Mouse (Mus musculus) c-Kit-positive CD71-negative TER-119-negative erythroid progenitor cells, embryonic 14.5 days (primary cell): ENCODE results near the gene Ctdsp2.

Experiments
- DNase-seq: peaks from one replicate; pipeline ENCODE4 v3.0.0-alpha.2; 2013; ENCODE audit warnings: low read depth

Gene Ctdsp2

DNA sequence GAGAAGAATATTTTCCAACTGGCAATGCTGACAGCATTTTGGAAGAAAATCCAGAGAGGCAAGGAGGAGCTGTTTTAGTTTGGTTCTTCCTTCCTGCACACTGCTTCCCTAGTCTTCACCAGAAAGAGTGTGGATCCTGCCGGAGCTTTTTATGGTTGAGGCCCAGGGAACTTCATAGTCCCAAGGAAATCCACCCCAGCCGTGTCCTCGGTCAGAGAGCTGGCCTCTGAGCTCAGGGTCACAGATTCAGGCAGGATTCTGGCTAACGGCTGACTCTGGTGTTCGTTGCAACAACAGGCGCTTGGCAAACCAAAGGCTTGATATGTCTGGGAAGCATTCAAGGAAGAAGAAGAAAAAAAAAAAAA, 15.6 kb upstream of the Ctdsp2 start:
- DNase-seq = no peak

DNA sequence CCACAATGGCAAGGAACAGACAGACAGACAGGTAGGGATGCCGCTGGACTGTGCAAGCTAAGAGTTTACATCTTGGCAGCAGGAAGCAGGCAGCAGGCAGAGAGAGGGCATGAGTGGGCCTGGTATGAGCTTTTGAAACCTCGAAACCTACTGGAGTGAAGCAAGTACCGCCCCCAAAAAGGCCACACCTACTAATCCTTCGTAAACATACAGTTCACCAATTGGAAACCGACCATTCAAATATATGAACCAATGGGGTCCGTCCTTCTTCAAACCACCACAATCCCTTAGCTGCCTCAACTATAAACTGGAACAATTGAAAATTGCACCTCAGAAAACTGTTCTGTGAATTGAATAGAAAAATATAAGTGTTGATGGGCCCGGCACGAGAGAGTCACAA, 14.7 kb upstream of the Ctdsp2 start:
- no peak for DNase-seq

DNA sequence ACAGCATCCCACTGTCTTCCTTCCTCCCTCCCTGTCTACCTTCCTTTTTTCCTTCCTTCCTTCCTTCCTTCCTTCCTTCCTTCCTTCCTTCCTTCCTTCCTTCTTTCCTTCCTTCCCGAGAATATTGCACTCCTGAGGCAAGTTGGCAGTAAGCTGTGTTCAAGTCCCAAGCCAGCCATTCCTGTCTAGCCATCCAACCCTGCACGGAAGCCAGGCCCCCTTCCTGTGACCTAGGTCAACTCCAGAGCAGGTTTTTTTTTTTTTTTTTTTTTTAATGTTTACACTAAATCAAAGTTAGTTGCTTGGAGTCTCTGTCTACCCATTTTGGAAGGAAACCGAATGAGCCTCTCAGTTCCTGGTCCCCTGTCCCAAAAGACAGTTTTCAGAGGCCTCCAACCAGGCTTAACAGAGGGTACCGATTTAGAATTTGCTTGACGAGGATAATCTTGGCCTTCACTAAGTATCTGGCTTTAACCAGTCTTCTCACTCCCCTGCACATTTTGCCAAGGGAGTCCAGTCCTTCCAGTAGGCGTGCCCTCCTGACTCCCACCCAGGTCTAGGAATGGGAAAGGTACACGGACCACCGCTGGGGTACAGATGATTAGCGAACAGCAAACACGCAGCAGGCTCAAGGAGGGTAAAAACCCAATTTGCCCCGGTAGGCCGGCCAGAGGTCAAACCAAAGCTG, 7.0 kb upstream of the Ctdsp2 start:
- no peak for DNase-seq

DNA sequence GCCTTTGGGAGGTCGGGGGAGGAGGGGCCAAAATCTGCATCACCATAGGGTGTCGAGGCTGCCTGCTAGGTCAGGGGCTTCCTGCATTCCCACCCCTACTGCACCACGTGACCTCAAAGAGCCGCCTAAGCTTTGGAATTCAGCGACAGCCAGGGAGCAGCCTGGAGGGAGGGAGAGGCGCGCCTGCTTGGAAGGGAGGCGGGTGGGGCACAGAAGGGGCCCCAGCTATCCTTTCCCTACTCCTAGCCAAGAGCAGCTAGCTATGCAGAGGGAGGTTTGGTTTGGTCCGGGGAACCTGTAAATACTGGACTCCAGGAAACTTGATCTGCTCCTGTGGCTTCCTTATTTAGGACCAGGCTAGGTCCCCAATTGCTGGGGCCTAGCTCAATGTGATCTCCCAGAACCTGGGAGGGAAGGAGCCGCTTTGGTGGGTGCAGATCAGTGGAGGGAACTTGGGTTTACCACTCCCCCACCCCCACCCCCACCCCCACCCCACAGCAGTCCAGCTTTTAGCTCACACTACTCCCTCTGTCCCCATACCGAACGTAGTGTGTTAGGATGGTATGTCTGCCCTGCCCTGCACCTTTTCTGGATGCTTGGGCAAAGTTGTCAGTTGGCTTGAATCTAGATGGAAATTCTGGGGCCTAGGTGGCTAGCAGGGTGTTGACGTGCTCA, 6.3 kb upstream of the Ctdsp2 start:
- no peak for DNase-seq

DNA sequence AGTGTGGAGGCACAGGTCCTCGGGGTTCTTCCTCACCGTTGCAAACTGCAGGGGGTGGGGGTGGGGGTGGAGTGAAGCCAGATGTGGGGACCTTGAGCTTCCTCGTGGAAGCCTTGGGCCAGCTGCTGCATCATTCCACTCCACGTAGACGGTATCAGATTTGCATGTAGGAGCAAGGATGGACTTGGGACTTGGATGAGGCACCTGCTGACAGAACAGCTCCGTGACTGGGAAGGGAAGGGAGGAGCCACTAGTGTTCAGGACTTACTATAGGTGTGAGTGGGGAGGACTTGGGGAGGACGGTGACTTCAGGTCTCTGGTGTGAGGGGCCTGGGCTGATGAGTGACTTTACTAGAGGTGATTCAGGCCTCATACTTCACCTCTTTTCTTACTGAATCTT, 5.5 kb upstream of the Ctdsp2 start:
- DNase-seq = no peak

DNA sequence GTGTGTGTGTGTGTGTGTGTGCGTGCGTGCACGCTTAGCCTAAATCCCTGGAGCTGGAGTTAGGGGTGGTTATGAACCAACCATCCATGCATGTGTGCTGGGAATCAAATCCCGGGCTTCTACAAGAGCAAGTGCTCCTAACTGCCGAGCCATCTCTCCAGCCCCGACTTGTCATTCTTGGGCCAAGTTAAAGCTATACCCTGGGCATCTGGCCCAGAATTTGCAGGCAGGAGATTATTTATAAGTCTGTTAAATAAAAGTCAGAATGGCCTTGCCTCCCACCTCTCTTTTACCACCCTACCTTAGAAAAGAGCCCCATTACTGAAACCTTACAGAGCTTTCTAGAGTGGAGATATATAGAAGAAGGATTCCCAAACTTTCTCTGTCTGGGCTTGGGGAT, 2.8 kb upstream of the Ctdsp2 start:
- no peak for DNase-seq

DNA sequence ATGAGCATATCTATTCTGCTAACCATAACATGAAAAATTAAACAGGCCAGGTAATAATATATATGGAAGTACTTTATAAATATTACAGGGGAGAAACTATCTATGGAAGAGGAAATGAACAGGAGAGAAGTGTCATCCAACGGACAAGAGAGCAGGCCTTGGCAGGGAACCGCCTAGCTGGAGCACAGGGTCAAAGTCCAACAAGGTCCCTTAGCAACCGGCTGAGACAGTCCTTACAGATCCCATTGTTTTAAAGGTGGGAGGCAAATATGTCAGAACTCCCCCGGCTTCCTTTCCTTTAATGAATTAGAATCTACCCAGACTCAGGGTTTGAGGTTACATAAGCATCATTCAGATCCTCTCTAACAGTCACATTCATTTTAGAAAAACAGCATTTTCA, 1.4 kb upstream of the Ctdsp2 start:
- no peak for DNase-seq

DNA sequence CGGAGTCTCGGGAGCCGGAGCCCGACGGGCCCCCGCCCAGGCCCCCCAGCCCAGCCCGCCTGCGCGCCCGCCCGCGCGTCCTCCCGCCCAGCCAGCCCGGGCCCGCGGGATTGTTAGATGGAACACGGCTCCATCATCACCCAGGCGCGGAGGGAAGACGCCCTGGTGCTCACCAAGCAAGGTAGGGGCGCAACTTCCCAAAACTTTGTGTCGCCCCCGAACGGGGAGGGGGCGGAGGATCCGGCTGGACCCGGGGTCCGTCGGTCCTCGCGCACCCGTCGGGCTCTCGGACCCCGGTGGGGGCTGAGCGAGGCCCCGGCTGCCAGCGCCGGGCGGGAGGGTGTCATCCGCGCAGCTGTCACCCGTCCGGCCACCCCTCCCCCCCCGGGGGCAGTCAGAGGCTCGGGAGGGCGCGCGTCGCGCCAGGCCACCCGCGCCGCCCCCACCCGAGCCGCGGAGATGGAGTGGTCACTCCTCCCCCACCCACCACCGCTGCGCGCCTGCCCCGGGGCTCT, 661 bp downstream of the Ctdsp2 start:
- no peak for DNase-seq

DNA sequence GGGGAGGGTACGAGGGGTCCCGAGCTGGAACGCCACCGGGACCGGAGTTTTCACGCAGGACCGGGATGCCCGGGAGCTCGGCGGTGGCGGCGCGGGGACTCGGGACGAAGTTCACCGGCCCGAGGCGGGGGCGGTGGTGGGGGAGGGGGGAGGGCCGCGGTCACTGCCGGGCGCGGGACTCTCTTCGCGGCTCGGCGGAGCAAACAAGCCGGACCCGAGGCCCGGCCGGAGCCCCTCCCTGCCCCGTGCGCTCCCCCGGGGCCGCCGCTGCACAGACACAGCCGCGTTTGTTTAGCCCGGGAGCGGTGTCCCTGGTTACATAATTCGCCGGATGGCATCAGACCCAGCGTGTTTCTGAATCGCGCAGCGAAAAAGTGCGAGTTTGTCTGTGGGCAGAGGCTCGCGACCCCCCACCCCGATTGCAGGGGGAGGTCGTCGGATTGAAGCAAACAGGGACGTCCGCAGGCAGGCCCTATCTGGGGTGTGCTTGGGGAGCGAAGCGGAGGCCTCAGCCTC, 1.2 kb downstream of the Ctdsp2 start:
- no peak for DNase-seq

DNA sequence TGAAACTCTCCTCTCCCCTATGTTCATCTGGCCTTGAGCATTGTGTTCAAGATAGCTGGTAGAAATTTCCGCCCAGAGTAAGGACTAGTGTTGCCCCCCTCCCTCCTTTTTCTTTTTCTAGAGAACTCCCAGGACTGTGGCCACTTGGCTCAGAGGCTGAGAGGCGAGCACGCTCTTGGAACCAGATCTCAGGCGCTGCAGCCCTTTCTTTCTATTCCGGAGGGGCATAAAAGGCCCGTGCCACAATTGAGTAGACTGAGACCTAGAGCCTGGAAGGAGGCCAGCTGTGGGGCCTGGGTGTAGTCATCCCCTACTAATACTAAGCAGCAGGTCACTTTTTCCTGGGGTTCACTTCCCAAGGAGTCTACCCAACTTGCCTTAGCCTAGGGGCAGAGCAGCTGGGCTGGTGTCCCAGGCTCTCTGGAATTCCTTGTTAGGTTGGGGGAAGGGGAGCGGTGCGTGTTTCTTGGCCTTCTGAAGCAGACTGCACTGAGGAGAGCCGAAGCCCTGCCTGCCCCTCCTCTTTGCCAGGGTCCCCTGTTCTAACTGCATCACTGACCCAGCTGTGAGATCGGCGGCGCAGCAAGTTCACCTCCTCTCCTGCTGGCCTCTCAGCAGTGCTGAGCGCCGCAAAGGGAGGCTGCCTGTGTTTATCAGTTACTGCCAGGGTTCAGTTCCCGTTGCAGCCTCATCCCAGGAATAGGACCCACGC, 1.9 kb downstream of the Ctdsp2 start:
- DNase-seq = no peak

DNA sequence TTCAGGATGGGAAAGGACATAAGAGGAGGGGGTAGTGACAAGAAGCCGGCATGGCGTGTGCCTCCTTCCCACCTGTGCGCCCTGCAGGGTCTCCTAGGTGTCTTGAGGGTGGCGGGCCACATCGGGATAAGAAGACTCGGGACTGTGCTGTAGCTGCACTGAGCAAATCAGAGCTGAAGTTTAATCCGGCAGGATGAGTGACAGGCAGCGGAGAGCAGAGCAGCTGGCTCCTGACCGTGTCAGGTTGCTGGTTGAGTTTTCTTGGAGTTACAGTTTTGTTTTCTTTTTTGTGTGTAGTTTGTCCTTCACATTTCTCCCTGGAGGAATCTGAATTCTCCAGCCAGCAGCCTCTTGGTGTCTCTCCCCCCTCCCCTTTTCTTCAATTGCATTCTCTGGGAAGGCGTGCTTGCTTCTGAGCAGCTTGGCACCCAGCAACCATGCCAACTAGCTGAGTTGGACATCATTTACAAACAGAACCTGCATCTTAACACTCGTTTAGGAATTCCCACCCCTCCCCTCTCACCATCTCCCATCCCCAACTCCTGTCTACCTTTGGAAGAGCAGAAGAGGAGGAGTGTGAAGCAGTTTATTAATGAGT, 2.5 kb downstream of the Ctdsp2 start:
- no peak for DNase-seq

DNA sequence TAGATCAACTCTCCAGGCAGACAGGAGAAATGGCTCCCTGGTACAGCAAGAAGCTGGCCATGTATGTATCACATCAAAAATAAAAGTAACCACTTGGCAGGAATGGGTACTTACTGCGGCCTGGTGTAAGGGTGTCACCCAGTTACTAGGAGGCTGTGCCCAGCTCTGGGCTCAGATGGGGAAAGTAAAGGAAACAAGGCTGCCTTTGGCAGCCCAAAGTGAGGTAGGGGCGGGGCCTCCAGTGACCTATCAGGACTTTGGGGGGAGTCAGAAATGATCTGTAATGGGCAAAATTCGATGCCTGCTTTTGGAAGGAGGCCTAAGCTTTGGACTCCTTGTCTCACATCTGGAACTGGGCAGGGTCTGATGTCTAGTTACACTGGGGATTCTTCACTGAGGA, 3.2 kb downstream of the Ctdsp2 start:
- DNase-seq = no peak

DNA sequence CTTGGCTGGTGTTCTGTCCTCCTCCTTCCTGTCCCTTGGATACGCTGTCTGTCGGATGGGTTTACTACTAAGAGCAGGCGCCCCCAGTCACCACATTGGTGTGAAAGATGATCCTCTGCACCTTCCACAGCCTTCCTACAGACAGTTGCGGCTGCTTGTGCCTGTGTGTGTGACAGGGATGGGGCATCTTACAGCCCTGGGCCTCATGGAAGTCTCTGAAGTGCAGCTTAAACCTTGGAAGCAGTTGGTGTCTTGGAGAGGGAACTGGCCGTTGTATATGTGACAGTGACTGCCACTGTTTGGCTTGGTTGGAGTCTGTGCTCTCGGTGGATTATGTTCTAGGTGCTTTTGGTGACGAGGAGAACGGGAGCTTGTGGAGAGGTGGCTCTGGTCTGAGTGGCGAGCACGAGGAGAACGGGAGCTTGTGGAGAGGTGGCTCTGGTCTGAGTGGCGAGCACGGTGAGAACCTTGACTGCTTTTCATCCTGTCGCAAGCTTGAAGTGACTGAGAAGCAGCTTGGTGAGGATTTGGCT, 4.7 kb downstream of the Ctdsp2 start:
- no peak for DNase-seq

DNA sequence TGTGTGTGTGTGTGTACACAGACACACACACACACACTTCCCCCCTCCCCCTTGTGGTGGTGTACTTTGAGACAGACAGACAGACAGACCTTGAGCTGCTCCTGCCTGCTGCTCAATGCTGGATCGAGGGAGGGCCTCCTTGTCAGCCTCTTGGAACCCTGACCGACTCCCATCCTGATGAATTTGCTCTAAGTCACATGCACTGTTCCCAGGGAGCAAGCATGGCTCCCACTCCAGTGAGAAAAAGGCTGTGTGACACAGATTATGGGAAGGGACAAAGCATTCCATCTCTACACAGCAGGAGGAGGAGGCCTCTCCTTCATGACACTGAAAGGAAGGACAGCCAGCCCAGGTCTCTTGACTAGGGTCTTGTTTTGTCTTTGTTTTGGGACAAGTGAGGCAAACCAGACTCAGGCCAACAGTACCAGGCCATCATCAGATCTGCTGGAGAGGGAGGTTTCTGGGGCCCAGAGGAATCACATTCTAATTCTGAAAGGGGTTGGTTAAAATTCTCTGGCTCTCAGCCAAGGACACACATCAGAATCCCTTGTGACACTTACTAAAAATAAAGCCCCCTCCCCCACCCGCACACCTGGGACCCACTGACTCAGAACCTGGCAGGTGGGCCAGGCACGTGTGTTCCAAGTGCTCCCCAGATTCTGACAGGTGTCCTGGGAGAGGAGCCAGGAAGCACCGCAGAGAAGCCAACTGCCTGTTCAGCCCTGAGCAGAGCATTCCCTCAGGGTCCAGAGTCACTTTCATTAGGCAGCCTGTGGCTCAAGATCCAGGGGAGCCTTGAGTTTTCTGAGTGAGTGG, 5.9 kb downstream of the Ctdsp2 start:
- no peak for DNase-seq

DNA sequence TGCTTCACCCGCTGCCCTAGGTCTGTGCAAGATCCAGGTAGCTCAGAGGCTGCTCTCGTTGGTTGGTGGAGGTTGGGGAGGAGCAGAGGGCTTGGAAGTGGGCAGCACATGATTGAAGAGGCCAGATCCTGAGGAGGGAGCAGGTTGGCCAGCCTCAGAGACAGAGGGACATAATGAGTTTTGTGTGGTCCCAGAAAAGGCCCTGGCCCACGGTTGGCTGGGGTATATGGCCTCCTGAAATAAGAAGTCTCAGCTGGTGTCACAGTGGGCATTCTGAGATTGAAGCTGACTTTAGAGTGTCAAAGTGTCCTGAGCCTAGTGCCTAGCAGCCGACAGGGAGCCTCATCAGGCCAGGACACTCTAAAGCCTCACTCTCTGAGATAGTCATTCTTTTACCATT, 6.6 kb downstream of the Ctdsp2 start:
- no peak for DNase-seq

DNA sequence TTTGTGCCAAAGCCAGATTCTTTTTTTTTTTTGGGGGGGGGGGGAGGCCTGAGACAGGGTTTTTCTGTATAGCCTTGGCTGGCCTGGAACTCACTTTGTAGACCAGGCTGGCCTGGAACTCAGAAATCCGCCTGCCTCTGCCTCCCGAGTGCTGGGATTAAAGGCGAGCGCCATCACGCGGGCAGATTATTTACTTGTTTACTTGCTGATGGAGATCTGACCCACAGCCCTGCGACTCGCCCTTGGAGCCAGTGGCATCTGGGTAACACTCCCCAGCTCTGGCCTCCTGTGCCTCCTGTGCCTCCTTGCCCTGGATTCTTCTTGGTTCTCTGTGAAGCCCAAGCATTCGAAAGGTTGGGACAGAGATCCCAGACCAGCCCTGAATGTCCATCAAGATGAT, 7.1 kb downstream of the Ctdsp2 start:
- no peak for DNase-seq

DNA sequence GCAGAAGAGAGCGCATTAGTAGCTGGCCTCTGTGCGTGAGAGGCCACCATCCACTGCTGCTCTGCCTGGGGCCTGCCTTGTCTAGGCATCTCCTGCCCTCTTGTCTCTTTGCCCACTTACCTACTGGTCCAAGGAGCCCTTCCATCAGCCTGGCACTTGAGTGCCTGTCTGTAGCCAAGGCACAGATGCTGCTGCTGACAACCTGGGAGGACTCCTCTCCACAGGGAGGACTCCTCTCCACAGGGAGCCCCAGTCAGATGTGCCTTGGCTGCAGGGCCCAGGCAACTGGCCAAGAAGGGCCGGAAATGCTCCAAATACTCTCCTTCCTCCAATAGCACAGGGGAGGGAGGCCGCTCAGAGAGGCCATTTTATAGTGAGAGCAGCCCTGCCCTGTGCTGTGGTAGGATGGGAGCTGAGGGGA, 8.0 kb downstream of the Ctdsp2 start:
- DNase-seq = no peak

DNA sequence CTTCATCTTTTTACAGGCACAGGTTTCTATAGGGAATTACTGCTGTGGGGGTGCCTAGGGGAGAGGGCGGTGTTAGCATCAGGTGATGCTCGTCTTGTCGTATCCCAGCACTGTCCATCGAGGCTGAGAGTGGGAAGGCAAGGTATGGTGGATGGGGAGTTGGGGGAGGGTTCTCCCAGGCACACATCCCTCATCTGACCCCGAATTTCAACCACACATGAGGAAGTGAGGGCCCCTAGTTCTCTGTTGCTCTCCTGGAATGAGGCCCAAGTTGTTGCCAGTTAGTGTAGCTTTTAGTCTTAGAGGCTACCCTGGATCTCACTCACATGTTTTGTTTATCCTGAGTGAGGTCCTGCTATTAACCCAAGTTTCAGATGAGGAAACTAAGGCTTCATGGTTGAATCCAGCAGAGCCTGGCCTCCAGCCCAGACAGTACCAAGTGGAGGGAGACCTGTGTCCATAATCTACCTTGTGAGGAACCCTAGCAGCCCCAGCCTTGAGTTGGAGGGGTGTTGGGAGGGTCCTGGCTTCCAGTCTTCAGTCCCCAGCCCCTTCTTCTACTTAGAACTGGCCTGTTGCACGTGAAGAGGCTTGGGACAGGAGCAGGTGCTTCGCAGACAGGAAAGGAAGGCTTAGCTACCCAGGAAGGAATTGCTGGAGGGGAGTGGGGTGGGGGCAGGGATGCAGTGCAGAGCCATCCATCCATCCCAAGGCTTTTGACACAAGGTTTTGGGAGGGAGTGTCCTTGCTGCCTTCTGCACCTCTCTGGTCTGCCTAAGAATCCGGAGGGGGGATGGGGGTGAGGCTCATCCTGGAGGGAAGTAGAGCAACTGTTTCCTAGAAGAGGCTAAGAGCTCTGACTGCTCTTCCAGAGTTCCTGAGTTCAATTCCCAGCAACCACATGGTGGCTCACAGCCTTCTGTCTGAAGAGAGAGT, 8.9 kb downstream of the Ctdsp2 start:
- no peak for DNase-seq

DNA sequence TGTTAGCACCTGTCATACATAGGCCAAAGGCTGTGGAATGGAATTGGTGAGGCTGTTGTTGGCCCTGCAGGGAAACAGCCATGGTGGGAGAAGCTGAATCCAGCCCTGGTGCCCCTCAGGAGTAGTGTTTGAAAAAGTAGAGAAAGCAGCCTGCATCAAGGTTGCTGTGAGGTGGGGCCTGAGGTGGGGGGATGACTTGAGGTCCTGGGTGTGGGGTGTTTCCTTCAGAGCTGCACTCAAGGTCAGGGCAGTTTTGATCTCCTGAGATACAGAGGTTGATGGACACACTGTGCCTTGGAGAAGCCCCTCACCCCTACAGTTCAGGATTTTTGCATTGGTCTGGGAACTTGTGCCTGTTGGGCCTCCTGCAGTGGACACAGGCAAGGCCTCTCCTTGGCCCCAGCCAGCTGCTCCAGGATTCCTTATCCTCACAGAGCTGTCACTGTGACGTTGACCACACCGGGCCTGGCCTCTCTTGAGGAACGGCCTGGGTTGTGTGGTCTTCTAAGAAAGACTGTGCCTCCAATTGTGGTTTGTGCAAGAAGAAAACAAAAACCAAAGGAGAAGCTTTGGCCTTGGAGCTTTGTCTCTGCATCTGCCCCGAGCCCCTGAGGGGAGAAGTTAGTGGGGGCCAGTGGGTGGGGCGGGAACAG, 10.1 kb downstream of the Ctdsp2 start:
- DNase-seq = no peak
